Comparison of ENCODE assay signal across 7 mouse cellular contexts in the genomic region with DNA sequence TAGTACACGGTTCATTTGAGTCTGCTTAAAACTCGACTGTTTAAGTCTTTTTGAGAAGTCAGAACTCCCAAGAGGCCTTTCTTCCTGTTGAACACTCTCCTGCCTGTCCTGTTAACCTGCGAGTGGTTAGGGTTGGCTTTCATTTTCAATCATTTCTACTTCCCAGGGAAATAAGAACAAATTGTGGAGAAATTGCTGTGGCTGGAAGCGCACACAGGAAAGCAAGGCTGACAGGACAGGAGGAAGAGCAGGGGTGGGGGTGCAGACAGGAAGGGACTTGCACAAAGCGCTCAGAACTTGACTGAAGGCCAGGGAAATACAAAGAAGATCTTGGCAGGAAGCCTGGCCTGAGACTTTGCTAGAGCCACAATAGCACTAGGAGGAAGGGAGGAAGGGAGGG.
A peak's percentile ranks its signal among the peaks of the same experiment; 100 is the strongest.
DNase-seq lines count a peak whose midpoint lies in the region; ATAC-seq lines count a peak whose summit lies in the region.

No protein-coding gene starts in this region.

- peak overlapping the region; percentile 73 for H3K27ac ChIP-seq in brown adipose tissue, adult 24 weeks (replicated peaks; ENCODE audit: low read depth, low read length)

- no peak overlapping the region for H3K4me3 ChIP-seq in brown adipose tissue, adult 24 weeks (ENCODE audit: insufficient read depth, low read depth, low read length)

- H3K4me1 ChIP-seq in brown adipose tissue, adult 24 weeks (ENCODE audit: control insufficient read depth, insufficient read depth, insufficient read length, low read length), result peaks cover 3% of the 10 kb centered on the region

- DNase-seq in NIH3T3 (ENCODE audit: low read depth), result peak; percentile 88
- peak; percentile 60 to 70 for DNase-seq in frontal cortex, postnatal 10 days (ENCODE audit: low spot score in 2 of 2)
- DNase-seq in layer of hippocampus, adult 9-10 months (ENCODE audit: low spot score), result peak; percentile 45
- DNase-seq in lung, postnatal 14 days, result peak; percentile 88
- peak; percentile 51 to 59 for DNase-seq in right cerebral cortex, adult 2 months (ENCODE audit: low spot score in 2 of 2)

- ATAC-seq in hematopoietic stem cell, adult 5-6 weeks (replicated peaks in 1 of 2; ENCODE audit: insufficient read depth in 1 of 2, low FRiP score in 2 of 2, low TSS enrichment in 1 of 2, low read depth in 1 of 2, poor library complexity in 2 of 2, severe bottlenecking in 2 of 2), result peak; percentile 45 to 51; a peak in 3 of 4 replicates
